Mouse (Mus musculus) thymus, adult 2 months (tissue): ENCODE measurements around the gene Klrc3.
"Not testable (repeated sequence)": the region's sequence is repeated elsewhere in the genome, so short reads cannot be mapped to it uniquely, and the experiment has no call there.

Source experiments
- CTCF ChIP-seq: fragments of 200-500 bp; IDR thresholded peaks from 2 replicates; pipeline ENCODE4 v1.5.1; 2012; ENCODE audit warnings: mild to moderate bottlenecking, control low read depth, low read length, moderate library complexity, borderline replicate concordance; ENCODE audit not compliant: control insufficient read depth, poor library complexity, insufficient read depth; ENCODE audit errors: extremely low read depth
- POLR2A ChIP-seq: fragments of 200-500 bp; IDR thresholded peaks from 2 replicates; pipeline ENCODE4 v1.6.1; 2012; ENCODE audit warnings: mild to moderate bottlenecking, low read length, control low read depth, moderate library complexity; ENCODE audit not compliant: control insufficient read depth, poor library complexity, insufficient read depth; ENCODE audit errors: extremely low read depth

DNA sequence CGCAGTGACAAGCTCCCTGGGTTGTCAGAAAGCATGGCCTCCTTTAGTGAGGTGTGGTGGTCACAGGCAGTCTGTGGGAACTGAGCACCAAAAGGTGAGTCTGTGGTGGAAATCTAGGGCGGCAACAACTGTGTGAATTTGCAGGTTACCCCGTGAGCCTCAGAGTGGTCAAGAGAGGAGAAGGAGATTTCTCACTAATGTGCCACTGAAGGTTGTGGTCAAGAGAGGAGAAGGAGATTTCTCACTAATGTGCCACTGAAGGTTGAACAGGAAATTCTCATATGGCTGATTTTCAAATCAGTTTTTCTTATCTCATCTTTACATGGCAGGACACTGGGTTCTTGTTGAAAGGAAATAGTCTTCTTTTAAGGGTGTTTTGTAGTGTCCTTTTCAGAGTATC lies 917 bp upstream of the Klrc3 start:
- not testable (repeated sequence) for TF ChIP-seq CTCF, POLR2A
